In genomic region chr9:69999318-69999717, GRCm38 (mm10) we compare ENCODE assay signal across 17 mouse cellular contexts. TPM values are rescaled to one million over a fixed set of nuclear protein-coding genes. Genes with fewer than 3 reads are reported as not detected.
DNase-seq lines count a peak whose midpoint lies in the region; ATAC-seq and TF ChIP-seq lines count a peak whose summit lies in the region.
"Had no signal": no experiment of that assay in that cellular context is flagged by ENCODE, and none has a peak within 500 bp of the region (broad histone marks: within the 10 kb centered on the region; RNA-seq: fewer than 3 reads in every experiment).

No protein-coding gene starts in this region.

- peaks cover 55% of the 10 kb centered on the region for H3K36me3 ChIP-seq in hindbrain, postnatal 0 days (ENCODE audit: insufficient read depth, low read length)
- H3K36me3 ChIP-seq in hindbrain, embryonic 10.5 days = peaks cover 99% of the 10 kb centered on the region
- H3K36me3 ChIP-seq in lung, embryonic 14.5 days (ENCODE audit: insufficient read depth) = peaks cover 89% of the 10 kb centered on the region
- H3K36me3 ChIP-seq in MEL (ENCODE audit: control insufficient read depth in 1 of 2, insufficient read depth in 2 of 2, low read length in 2 of 2) = peaks cover 0 to 19% of the 10 kb centered on the region in 2 experiments; a peak in 2 of 4 replicates

- peak; percentile 31; the same call in 1 of the 2 replicates for TF ChIP-seq CTCF in hindbrain, postnatal 0 days (IDR thresholded peaks at IDR 0.05; ENCODE audit: low read depth)
- TF ChIP-seq CTCF in lung, embryonic 14.5 days (IDR thresholded peaks at IDR 0.05; ENCODE audit: low read depth) = peak; percentile 46
- TF ChIP-seq CTCF in MEL (IDR thresholded peaks at IDR 0.05 in 2 of 3, conservative IDR thresholded peaks at IDR 0.05 in 1 of 3; ENCODE audit: control insufficient read depth in 1 of 3, insufficient read depth in 1 of 3, low read depth in 2 of 3, low read length in 3 of 3, poor library complexity in 1 of 3, severe bottlenecking in 1 of 3) = peak; percentile 35 to 50 (median 42)

- no peaks in the 10 kb centered on the region for H3K27me3 ChIP-seq in hindbrain, postnatal 0 days (ENCODE audit: insufficient read depth, low read length)
- H3K27me3 ChIP-seq in hindbrain, embryonic 10.5 days (ENCODE audit: insufficient read depth, poor library complexity, severe bottlenecking) = no peaks in the 10 kb centered on the region
- no peaks in the 10 kb centered on the region for H3K27me3 ChIP-seq in lung, embryonic 14.5 days (ENCODE audit: insufficient read depth, low read length)
- no peaks in the 10 kb centered on the region for H3K27me3 ChIP-seq in MEL (ENCODE audit: control insufficient read depth in 1 of 2, insufficient read depth in 2 of 2, low read length in 2 of 2)
- H3K27me3 ChIP-seq: embryonic facial prominence, embryonic 13.5 days; hindbrain, embryonic 12.5 days; limb, embryonic 12.5 days had no signal

- ATAC-seq in hindbrain, postnatal 0 days = no peak
- ATAC-seq in lung, embryonic 14.5 days (ENCODE audit: insufficient read depth) = no peak

- H3K4me1 ChIP-seq in hindbrain, postnatal 0 days (ENCODE audit: insufficient read depth, low read length) = no peaks in the 10 kb centered on the region
- no peaks in the 10 kb centered on the region for H3K4me1 ChIP-seq in hindbrain, embryonic 10.5 days (replicated peaks)
- no peaks in the 10 kb centered on the region for H3K4me1 ChIP-seq in lung, embryonic 14.5 days (ENCODE audit: insufficient read depth)
- no peaks in the 10 kb centered on the region; a peak in 1 of 4 replicates for H3K4me1 ChIP-seq in MEL (ENCODE audit: control insufficient read depth in 1 of 2, insufficient read depth in 2 of 2, low read length in 2 of 2)
- H3K4me1 ChIP-seq: embryonic facial prominence, embryonic 13.5 days; hindbrain, embryonic 12.5 days; limb, embryonic 12.5 days had no signal

- H3K4me2 ChIP-seq in hindbrain, postnatal 0 days (ENCODE audit: low read depth, low read length) = no peak overlapping the region
- no peak overlapping the region for H3K4me2 ChIP-seq in lung, embryonic 14.5 days
- H3K4me2 ChIP-seq: embryonic facial prominence, embryonic 13.5 days; hindbrain, embryonic 12.5 days; limb, embryonic 12.5 days had no signal

- no peak overlapping the region for H3K27ac ChIP-seq in hindbrain, postnatal 0 days
- H3K27ac ChIP-seq in hindbrain, embryonic 10.5 days = no peak overlapping the region
- H3K27ac ChIP-seq in lung, embryonic 14.5 days (ENCODE audit: low read depth) = no peak overlapping the region
- no peak overlapping the region for H3K27ac ChIP-seq in MEL (ENCODE audit: control insufficient read depth, low read depth, low read length)
- H3K27ac ChIP-seq: embryonic facial prominence, embryonic 13.5 days; hindbrain, embryonic 12.5 days; limb, embryonic 12.5 days had no signal

- H3K9ac ChIP-seq in hindbrain, postnatal 0 days (replicated peaks; ENCODE audit: low read length) = no peak overlapping the region
- no peak overlapping the region for H3K9ac ChIP-seq in lung, embryonic 14.5 days
- H3K9ac ChIP-seq in MEL (ENCODE audit: control insufficient read depth, low read depth, low read length, poor library complexity, severe bottlenecking) = no peak overlapping the region
- H3K9ac ChIP-seq: embryonic facial prominence, embryonic 13.5 days; hindbrain, embryonic 12.5 days; limb, embryonic 12.5 days had no signal

- TF ChIP-seq POLR2A in MEL (IDR thresholded peaks at IDR 0.05; ENCODE audit: control insufficient read depth in 1 of 2, insufficient read depth in 1 of 2, low read depth in 1 of 2, low read length in 2 of 2, poor library complexity in 1 of 2) = no peak

- no peaks in the 10 kb centered on the region for H3K9me3 ChIP-seq in hindbrain, postnatal 0 days (ENCODE audit: low read length)
- H3K9me3 ChIP-seq in hindbrain, embryonic 10.5 days = no peaks in the 10 kb centered on the region
- H3K9me3 ChIP-seq in lung, embryonic 14.5 days (ENCODE audit: low read depth, low read length) = no peaks in the 10 kb centered on the region
- H3K9me3 ChIP-seq in MEL (replicated peaks; ENCODE audit: insufficient read depth, low read length) = no peaks in the 10 kb centered on the region
- H3K9me3 ChIP-seq: embryonic facial prominence, embryonic 13.5 days; hindbrain, embryonic 12.5 days; limb, embryonic 12.5 days had no signal

- peaks cover 2% of the 10 kb centered on the region; the same call in 1 of the 2 replicates for H3K79me2 ChIP-seq in MEL (ENCODE audit: control insufficient read depth, insufficient read depth, low read length, poor library complexity)

- DNase-seq in hindbrain, postnatal 0 days (ENCODE audit: low spot score) = no peak
- no peak for DNase-seq in hindbrain, embryonic 10.5 days (ENCODE audit: low spot score)
- DNase-seq in lung, embryonic 14.5 days = peak; percentile 20
- DNase-seq in lung, postnatal 25 days (ENCODE audit: low spot score) = no peak
- peak; percentile 54 for DNase-seq in MEL (ENCODE audit: low read depth, low spot score)
- peak; percentile 20 for DNase-seq in induced T-regulatory cell, adult 2 months (ENCODE audit: low read depth)
- DNase-seq in spleen, postnatal 4 days (ENCODE audit: low spot score in 2 of 2) = no peak
- DNase-seq: adrenal gland, postnatal 14 days; cerebellum, adult 9-10 months; kidney, adult 18-20 months; thymus, postnatal 25 days had no signal

- peak; percentile 32 for TF ChIP-seq RAD21 in MEL (IDR thresholded peaks at IDR 0.05; ENCODE audit: low read depth, low read length)

- 68% methylated on average over 1 of the region's 1 CpGs for WGBS in hindbrain, postnatal 0 days
- WGBS in hindbrain, embryonic 10.5 days = 80% methylated on average over 1 of the region's 1 CpGs
- 75% methylated on average over 1 of the region's 1 CpGs for WGBS in lung, embryonic 14.5 days

- TF ChIP-seq EP300 in MEL (IDR thresholded peaks at IDR 0.05; ENCODE audit: low read depth in 1 of 2, low read length in 2 of 2) = no peak

- H3K4me3 ChIP-seq in hindbrain, postnatal 0 days (ENCODE audit: low read length) = no peak overlapping the region
- no peak overlapping the region for H3K4me3 ChIP-seq in hindbrain, embryonic 10.5 days
- H3K4me3 ChIP-seq in lung, embryonic 14.5 days (ENCODE audit: low read depth, low read length) = no peak overlapping the region
- H3K4me3 ChIP-seq in MEL (ENCODE audit: control insufficient read depth in 1 of 2, insufficient read depth in 1 of 2, low read depth in 2 of 2, low read length in 2 of 2) = no peak overlapping the region
- H3K4me3 ChIP-seq: embryonic facial prominence, embryonic 13.5 days; hindbrain, embryonic 12.5 days; limb, embryonic 12.5 days; myocyte had no signal

TF ChIP-seq in MEL, 35 proteins besides CTCF, POLR2A, EP300 and RAD21:
- TF ChIP-seq KAT2A (conservative IDR thresholded peaks at IDR 0.05; ENCODE audit: low read depth, low read length) (no peak), MAZ (IDR thresholded peaks at IDR 0.05; ENCODE audit: low read depth, low read length) (no peak), SMC3 (IDR thresholded peaks at IDR 0.05; ENCODE audit: low read depth, low read length) (peak; percentile 30), ZC3H11A (IDR thresholded peaks at IDR 0.05; ENCODE audit: low read depth, low read length) (0 out of 2 replicates have a peak, but pooled peaks have one; percentile 8)

RNA-seq across cellular contexts. Expression of gene Bnip2, which starts 10.1 kb away (rescaled TPM):
- total RNA-seq in hindbrain, postnatal 0 days (2014; rRNA removed) = 33.2 and 43.0 TPM in 2 replicates
- polyA plus RNA-seq in hindbrain, postnatal 0 days (2015; fragmentation: Nextera tagmentation; extraction: Ambion mirVana) = 44.3 and 48.5 TPM in 2 replicates
- 87.0 and 99.8 TPM in 2 replicates for polyA plus RNA-seq in hindbrain, embryonic 10.5 days (2016; fragmentation: Nextera tagmentation; extraction: Ambion mirVana)
- 129 and 139 TPM in 2 replicates for polyA plus RNA-seq in lung, embryonic 14.5 days (2014; fragmentation: Nextera tagmentation; extraction: Ambion mirVana)
- 41.9 and 49.7 TPM in 2 replicates for total RNA-seq in MEL (2012; rRNA removed)
- polyA plus RNA-seq in MEL (2012; ENCODE audit: insufficient read depth in 1 of 2, insufficient read length in 2 of 2, low read depth in 1 of 2, low replicate concordance in 2 of 2, missing spikeins in 1 of 2) = 10 to 100 TPM in 1 of 2 experiments, not detected in 1; 57.2 TPM

RNA-seq across cellular contexts. Expression of gene Gtf2a2, which starts 13.0 kb away (rescaled TPM):
- total RNA-seq in hindbrain, postnatal 0 days (2014; rRNA removed) = 81.5 and 84.2 TPM in 2 replicates
- 239 TPM in 2 replicates for polyA plus RNA-seq in hindbrain, postnatal 0 days (2015; fragmentation: Nextera tagmentation; extraction: Ambion mirVana)
- polyA plus RNA-seq in hindbrain, embryonic 10.5 days (2016; fragmentation: Nextera tagmentation; extraction: Ambion mirVana) = 185 and 196 TPM in 2 replicates
- 223 and 228 TPM in 2 replicates for polyA plus RNA-seq in lung, embryonic 14.5 days (2014; fragmentation: Nextera tagmentation; extraction: Ambion mirVana)
- total RNA-seq in MEL (2012; rRNA removed) = 62.4 and 75.8 TPM in 2 replicates
- 10 to 100 TPM in 1 of 2 experiments, not detected in 1; 74.9 TPM for polyA plus RNA-seq in MEL (2012; ENCODE audit: insufficient read depth in 1 of 2, insufficient read length in 2 of 2, low read depth in 1 of 2, low replicate concordance in 2 of 2, missing spikeins in 1 of 2)

RNA-seq across cellular contexts. Expression of gene Gcnt3, which starts 38.6 kb away (rescaled TPM):
- not detected in 2 replicates for total RNA-seq in hindbrain, postnatal 0 days (2014; rRNA removed)
- 0.03 TPM in 1 of 2 replicates, not detected in the other for polyA plus RNA-seq in hindbrain, postnatal 0 days (2015; fragmentation: Nextera tagmentation; extraction: Ambion mirVana)
- polyA plus RNA-seq in hindbrain, embryonic 10.5 days (2016; fragmentation: Nextera tagmentation; extraction: Ambion mirVana) = not detected in 2 replicates
- 0.18 and 0.21 TPM in 2 replicates for polyA plus RNA-seq in lung, embryonic 14.5 days (2014; fragmentation: Nextera tagmentation; extraction: Ambion mirVana)
- not detected in 2 replicates for total RNA-seq in MEL (2012; rRNA removed)
- polyA plus RNA-seq in MEL (2012; ENCODE audit: insufficient read depth in 1 of 2, insufficient read length in 2 of 2, low read depth in 1 of 2, low replicate concordance in 2 of 2, missing spikeins in 1 of 2) = not detected
- total RNA-seq: adrenal gland, postnatal 14 days; gastrocnemius, postnatal 4 days had no signal
- polyA plus RNA-seq: heart, embryonic 14.5 days; hindbrain, embryonic 12.5 days; limb, embryonic 12.5 days had no signal

Comparison
In these comparisons a context has a peak if more than half of its experiments do, and no peak if none do; other contexts are left out.
1. DNase-seq: peak in lung, embryonic 14.5 days (single experiment), MEL (single experiment) and induced T-regulatory cell, adult 2 months (single experiment); none in hindbrain, postnatal 0 days (single experiment), hindbrain, embryonic 10.5 days (single experiment), lung, postnatal 25 days (single experiment) and spleen, postnatal 4 days (0 of 2).
2. Peak in every context shown above with its lines, with median percentiles within 50 percentile points of each other: CTCF ChIP-seq.